Mouse (Mus musculus): Measurements from ENCODE around the gene Eaf1.
A peak's percentile ranks its signal among the peaks of the same experiment; 100 is the strongest.

Gene Eaf1

DNA sequence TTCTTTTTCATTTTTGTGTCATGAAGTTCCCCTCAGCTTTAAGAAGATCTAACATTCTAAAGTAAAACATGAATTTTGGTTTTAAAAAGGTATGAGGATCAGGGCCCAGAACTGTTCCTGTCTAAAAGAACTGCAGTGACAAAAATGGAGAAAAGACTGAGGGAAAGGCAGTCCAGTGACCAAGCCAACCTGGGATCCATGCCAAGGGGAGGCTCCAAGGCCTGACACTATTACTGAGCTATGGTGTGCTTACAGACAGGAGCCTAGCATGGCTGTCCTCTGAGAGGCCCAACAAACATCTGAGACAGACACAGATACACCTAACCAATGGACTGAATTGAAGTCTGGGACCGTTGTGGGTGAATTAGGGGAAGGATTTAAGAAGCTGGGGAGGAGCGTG lies 15.7 kb downstream of the Eaf1 start:
- DNase-seq (ENCODE audit: extremely low read depth, insufficient read length, low spot score) = no peak

DNA sequence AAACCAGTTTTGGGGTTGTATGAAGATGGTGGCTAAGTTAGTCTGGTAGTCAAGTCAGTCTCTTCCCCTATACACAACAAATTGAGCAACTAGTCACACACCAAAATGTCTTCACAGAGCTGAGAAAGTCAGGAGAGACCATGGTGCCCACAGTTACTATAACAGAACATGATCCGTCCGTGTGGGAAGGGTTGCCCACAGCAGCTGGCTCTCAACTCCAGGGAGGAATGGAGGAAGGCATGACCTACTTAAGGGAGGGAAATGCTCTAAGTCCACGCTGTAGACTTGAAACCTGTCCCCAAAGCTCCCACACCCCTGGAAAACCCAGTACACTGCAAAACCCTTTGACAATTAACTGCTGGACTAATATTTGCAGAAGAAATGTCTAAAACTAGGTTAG lies 16.1 kb downstream of the Eaf1 start:
- DNase-seq (ENCODE audit: extremely low read depth, insufficient read length, low spot score) = no peak

DNA sequence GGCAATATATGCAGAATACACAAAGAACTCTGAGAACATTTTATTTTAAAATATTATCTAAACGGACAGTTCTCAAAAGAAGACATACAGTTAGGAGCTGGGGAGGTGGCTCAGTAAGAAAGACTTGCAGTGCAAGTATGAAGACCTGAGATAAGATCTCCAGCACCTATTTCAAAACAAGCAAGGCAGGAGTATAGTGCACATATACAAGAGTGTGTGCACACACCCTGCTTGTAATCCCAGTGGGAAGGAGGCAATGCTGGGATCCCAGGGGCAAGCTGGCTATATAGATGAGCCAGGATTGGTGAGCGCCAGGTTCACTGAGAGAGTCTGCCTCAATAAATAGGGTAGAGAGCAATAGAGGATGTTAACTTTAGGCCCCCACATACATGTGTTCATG lies 21.7 kb downstream of the Eaf1 start:
- no peak for DNase-seq (ENCODE audit: extremely low read depth, insufficient read length, low spot score)

DNA sequence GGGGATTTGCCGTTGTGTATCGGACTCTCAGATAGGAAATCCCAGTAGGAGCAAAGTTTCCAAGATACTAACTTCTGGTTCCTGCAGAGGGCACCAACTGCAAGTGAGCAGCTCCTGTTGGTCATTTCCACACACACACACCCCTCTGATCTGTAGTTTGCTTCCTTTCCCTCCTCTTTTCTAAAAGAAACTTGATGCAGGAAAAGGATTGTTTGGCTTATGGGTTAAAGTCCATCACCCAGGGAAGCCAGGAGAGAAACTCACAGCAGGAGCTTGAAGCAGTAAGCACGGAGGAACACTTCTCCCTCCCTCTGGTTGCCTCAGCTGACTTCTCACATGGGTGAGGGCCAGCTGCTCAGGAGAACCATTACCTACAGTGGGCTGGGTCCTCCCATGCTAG lies 25.0 kb downstream of the Eaf1 start:
- DNase-seq (ENCODE audit: extremely low read depth, insufficient read length, low spot score) = no peak

DNA sequence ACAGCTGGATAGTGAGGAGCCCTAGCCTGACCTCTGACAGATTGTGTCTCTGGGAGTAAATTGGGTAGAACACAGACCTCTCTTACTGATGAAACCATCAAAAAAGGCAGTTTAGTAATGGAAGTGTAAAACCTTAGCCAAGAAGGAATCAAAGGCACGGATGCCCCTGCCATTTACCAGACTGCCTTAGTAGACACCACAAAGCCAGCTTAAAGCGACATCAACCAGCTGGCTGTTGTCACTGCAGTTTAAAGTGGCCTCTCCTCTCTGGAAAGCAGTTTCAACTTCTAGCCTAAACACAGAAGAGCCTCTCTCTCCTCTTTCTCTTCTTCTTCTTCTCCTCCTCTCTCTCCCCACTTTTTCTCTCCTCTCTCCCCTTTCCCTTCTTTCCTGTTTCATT lies 27.1 kb downstream of the Eaf1 start:
- no peak for DNase-seq (ENCODE audit: extremely low read depth, insufficient read length, low spot score)

DNA sequence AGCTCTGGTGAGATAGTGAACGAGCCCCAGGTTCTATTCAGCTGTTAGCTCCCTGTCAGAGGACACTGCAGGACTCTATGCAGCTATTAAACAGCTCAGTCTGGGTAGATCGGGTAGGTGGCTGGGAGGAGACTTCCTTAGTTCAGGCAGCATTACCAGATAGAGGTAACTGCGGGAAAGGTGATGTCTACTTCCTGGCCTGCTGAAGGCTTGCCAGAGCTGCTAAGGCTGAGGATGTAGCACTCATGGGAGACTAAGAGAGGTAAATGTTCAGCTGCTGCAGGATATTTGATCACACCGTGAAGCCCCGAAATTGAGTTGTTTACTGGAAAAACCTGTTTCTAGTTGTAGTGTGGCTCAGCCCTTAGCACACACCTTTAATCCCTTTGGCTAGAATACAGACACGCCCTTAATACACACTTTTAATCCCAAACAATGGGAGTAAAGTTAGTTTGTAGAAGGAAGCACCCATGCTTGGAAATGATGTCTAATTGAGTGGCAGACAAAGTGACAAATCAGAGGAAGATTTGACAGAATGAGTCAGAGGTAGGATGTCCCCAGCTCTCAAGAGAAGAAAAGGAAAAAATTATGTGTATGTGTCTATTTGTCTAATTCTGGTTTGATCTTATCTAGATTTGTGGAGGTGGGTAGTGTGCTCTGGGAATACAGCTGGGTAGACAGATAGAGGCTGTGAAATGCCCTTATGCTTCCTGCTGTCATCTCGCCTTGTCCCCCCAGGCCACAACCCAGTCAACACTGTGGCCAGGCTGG lies 31.0 kb downstream of the Eaf1 start:
- DNase-seq (ENCODE audit: extremely low read depth, insufficient read length, low spot score) = no peak

DNA sequence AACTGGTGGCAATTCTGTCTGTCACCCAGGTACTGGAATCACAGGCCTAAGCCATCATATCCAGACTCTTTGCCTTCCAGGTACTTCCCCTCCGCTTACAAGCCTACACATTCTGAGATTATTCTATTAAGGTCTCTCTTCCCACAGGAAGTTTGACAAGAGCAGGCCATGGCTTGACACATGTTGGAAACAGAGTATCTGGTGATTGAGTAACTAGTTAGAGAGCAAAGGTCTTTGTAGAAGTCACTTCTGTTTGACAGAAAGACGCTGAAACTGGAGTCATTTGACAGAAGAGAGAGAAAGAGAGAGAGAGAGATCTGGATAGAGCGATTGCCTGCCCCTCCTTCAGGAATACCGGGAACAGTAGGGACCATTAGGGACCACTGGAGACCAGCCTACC lies 36.6 kb downstream of the Eaf1 start:
- no peak for DNase-seq (ENCODE audit: extremely low read depth, insufficient read length, low spot score)

DNA sequence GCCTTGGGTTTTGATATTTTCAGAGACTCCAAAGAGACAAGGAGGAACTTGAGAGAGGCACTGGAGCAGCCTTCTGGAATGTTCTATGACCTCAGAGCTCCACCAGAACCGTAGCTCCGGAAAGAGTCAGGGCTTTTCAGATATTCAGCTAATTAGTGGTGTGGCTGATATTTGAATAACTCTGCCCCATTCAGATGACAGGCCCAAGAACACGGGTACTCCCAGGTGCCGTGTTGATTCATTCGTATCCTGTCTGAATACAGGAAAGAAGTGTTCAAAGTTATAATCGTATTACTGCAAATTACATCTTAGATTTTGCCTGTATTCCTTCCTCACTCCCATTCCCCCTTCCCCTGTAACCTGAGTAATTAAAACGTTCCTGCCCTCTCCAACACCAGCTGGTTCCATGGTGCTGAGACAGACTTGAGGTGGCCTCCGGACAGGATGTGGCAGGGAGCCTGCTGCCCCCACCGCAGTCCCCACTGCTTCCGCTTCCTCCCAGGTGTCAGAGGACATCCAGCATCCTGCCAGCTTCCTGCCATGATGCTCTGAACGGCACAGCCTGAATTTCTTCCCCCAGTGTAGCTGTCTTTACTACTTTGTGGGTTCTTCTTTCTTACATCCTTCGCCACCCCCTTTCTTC lies 37.4 kb downstream of the Eaf1 start:
- no peak for DNase-seq (ENCODE audit: extremely low read depth, insufficient read length, low spot score)

DNA sequence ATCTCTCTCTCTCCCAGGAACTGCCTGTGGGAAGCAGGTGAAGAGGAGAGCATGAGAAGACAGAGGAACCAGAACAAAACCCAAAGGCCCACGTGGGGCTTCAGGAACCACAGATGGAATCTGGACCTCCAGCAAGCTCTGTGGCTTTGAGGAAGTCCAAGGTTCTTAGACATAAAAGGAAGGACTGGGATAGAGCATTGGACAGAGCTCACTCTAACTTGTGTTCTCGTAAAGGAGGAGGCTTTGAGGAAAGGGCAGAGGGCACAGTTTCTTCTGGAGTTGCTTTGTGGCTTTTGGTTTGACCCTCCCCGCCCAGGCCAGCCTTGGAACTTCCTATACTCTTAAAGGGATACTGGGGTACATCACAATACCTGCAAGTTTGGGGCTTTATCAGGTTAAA lies 38.5 kb downstream of the Eaf1 start:
- DNase-seq (ENCODE audit: extremely low read depth, insufficient read length, low spot score) = no peak

DNA sequence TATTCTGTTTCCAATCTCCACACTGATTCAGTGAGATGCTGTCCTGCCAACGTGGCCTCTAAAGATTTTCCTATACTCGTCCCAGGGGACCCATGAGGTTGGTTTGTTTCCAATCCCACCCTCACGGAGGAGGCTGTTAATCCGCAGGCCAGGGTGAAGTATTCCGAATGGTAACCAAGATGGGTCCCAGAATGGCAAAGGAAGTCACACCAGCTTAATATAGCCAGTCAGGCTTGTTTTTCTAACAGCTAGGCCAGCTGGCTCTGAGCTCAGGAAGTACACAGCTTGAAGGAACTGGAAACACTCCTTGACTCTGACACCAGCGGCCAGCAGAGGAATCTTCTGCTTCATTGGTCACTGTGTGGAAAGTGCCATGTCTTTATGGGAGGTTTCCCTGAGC lies 43.1 kb downstream of the Eaf1 start:
- no peak for DNase-seq (ENCODE audit: extremely low read depth, insufficient read length, low spot score)

DNA sequence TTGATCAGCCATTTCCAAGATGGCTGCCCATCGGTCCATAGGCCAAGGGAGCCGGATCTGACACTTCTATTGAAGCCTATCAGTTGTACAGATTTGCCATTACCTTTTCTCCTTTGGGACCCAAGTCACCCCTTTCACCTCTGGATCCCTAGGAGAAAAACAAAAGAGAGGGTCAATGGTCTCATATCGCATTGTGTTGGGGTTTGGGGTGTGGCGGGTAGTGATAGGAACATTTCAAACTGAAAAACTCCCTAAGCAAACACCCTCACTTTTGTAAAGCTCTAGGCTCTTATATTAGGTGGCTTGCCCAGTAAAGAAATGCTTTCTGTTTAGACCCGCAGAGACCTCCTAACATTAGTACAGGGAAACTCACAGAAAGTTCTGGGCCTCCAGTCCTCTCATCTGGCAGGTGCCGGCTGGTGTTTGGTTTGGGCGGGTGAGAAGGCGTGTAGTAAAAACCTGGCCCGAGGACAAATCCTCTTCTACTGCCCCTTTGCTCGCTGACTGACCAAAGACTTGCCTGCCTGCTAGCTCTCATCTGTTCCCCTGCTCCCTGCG lies 49.8 kb downstream of the Eaf1 start:
- no peak for DNase-seq (ENCODE audit: extremely low read depth, insufficient read length, low spot score)

DNA sequence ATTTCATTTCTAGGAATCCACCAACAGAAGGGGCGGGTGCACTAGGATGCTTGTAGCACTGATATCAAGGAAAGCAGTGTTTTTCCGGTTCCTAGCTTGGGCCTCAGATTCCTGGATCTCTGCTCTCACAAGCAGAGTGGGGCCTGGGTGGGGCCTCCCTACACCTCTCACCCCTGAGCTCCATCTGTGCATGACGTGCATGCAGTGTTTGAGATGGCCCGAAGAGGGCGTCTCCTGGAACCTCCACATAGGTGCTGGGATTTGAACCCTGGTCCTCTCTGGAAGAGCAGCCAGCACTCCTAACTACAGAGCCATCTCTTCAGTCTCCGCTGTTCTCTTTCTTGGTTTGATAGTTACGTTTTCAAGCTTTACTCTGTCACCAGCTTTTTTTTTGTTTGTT lies 60.8 kb downstream of the Eaf1 start:
- DNase-seq (ENCODE audit: extremely low read depth, insufficient read length, low spot score) = no peak

DNA sequence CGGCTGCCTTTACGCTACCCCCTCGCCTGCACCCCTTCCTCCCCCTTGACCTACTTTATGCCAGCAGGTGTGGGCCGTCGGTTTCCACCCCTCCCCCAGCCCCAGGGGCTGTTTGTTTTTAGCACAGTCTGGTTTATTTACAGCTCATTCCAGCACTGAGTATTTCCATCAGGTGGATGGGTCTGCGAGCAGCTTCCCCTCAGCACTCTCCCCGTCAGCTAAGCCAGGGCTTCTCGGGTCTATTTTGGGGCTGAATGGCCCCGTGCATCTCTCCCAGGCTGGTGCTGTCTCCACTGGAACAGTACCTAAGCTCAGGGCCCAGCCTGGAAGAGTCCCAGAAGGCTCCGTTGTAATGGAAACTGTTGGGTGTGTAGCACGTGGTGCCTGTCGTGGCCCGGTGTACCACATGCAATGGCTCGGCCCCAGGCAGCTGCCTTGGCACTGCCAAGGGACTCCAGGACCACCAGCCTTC lies 61.8 kb downstream of the Eaf1 start:
- DNase-seq (ENCODE audit: extremely low read depth, insufficient read length, low spot score) = no peak

DNA sequence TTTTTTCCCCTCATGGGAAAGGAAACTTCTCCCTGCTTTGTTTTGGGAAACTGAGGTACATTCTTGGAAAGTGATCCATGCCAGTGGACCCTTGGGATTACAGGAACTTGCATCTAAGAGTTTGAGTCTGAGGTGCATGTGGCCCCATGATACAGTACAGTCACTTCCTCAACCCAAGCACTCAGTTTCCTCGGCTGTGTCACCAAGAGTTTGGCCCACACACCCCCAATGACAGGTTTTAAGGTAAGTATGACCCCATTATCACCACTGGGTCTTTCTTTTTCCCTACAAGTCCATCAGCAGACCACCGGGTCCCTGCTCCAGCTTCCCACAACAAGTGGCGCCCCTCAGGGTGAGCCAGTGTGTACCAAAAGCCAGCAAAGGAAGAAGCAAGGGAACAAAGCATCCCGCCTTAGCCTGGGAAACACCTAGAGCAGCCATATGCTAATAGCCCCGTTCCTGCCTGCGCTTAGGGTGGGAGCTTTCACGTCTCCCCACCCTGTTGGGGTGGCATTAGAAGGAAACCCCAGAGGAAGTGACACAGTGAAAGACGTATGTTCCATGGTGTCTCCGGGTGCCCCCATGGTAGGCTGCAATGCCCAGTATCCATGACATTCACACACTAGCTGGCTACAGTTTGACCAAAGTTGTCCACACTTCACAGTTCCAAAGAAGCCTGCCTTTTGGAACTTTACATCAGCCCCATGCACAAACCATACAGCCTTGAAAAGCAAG lies 62.5 kb downstream of the Eaf1 start:
- DNase-seq (ENCODE audit: extremely low read depth, insufficient read length, low spot score) = no peak

DNA sequence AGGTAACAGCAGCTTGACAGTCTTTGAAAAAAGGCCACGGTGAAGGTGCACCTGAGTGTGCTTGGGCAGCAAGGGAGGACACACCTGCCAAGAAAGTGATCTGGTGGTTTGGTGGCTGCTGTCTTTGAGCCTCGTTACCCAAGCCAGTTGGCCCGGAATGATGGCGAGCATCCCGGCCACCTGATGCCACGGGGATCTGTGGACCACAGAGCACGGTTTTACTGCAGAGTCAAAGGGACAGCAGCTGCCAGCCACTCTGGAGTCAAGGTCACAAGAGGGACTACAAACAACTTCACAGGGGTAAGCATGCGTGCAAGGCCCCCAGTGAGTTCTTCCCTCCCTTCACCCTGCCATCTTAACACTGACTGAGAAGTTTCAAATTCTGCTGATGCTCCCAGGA lies 63.1 kb downstream of the Eaf1 start:
- DNase-seq (ENCODE audit: extremely low read depth, insufficient read length, low spot score) = no peak

DNA sequence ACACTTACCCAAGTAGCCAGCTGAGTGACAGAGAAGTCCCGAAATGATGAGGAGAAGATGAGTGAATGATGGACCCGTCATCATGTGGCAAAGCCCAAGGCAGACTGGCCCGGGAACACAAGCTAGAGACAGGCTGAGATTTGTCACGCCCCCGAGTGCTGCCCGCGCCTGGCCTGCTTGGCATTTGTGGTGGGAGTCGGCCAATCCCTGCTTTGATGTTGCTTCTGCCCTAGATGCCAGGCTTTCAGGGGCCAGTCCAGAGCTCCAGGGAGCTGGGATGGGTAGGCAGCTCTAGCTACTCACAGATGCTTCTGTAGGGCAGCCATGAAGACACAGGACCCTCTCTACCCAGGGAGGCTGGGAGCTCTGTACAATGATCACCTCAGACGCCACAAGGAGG lies 63.6 kb downstream of the Eaf1 start:
- peak; percentile 21 for DNase-seq (ENCODE audit: extremely low read depth, insufficient read length, low spot score)

DNA sequence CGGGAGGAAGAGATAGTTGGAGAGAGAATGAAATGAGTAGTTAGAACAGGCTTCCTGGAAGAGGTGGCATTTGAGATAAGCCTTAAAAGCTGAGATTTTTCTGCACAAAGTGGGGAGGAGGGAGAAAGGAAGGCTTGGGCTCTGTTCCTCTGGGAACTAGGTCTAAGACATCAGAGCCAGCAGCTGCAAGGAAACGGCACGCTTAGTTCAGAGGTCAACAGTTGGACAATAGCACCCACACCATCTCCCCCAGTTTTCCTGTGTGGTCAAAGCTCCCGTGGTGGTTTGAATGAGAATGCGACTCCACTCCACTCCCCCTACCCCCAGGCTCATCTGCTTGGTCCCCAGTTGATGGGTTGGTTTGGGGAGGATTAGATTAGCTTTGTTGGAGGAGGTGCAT lies 65.0 kb downstream of the Eaf1 start:
- no peak for DNase-seq (ENCODE audit: extremely low read depth, insufficient read length, low spot score)
